Mouse (Mus musculus): ENCODE results near the gene Rhbdd1.

DNA sequence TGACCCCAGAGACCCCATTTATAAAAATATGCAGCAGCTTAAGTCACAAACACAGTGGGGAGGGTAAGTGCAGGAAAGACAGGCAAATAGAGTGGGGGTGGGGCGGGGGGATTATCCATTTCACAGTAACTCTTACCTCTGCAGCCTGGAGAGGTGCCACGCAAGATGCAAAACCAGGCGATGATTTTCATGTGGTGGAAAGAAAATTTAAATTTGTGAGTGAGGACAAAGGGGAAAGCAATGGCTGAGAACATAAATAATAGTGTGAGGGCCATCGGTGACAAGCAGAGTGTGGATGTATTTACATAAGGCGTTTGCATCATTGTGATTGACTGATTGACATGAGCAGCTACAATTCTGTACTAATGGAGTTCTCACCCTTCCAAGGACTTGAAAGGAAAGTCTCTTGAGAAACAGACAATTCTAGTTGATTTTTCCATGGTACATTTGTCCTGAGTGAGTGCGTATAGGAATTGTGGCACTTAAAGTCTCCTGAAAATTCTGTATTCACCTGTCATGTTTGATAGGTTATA, 149.1 kb downstream of the Rhbdd1 start:
- TF ChIP-seq CTCF (conservative IDR thresholded peaks at IDR 0.05; ENCODE audit: insufficient read depth, insufficient read length, low read depth, low read length) (no peak), POLR2A (IDR thresholded peaks at IDR 0.05; ENCODE audit: low read depth, low read length) (no peak)
